Mouse (Mus musculus) brown adipose tissue, adult 24 weeks (tissue): ENCODE data around the gene Ambp. TPM values are rescaled to one million over a fixed set of nuclear protein-coding genes. Genes with fewer than 3 reads are reported as not detected.

ENCODE experiments used
- H3K27ac ChIP-seq: fragments of 200-500 bp; replicated peaks from 2 replicates; pipeline ENCODE4 v1.5.1; 2012; ENCODE audit warnings: low read depth, mild to moderate bottlenecking, low read length
- H3K4me1 ChIP-seq: fragments of 200-500 bp; 2 replicates; pipeline ENCODE4 v1.6.1; 2012; ENCODE audit warnings: low read length, mixed read lengths; ENCODE audit not compliant: control insufficient read depth, insufficient read depth, insufficient read length
- H3K4me3 ChIP-seq: fragments of 200-500 bp; 2 replicates; pipeline ENCODE4 v1.5.1; 2012; ENCODE audit warnings: low read depth, mild to moderate bottlenecking, low read length, moderate library complexity; ENCODE audit not compliant: insufficient read depth
- polyA plus RNA-seq: library from polyadenylated mRNA; stranded (reverse); fragments of >200 nt; gene quantifications from 2 replicates; pipeline ENCODE4 v1.2.4, GENCODE M21; 2012; ENCODE audit not compliant: missing spikeins, insufficient read depth, insufficient read length

The Ambp gene
- polyA plus RNA-seq, 1 experiment, result 2.2 TPM

DNA sequence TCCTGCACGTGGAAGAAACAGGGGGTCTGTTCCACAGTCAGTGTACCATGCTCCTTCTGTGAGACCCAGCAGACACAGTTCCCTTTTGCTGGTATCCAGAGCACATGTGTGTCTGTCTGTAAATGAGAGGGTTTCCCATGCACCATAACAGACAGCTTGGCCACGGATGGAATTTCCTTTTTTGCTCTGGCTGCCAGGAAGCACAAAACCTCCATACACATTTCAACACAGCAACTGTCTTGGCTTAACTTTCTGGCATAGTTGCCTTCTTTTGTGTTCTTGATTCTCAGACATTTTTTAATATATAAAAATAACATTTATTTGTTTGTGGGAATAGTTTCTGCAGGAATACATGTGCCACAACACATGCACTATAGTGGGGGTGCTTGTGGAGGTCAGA lies 997 bp upstream of the Ambp start:
- Histone ChIP-seq H3K27ac (no peak overlapping the region), H3K4me3 (no peak overlapping the region), H3K4me1 (no peaks in the 10 kb centered on the region)

DNA sequence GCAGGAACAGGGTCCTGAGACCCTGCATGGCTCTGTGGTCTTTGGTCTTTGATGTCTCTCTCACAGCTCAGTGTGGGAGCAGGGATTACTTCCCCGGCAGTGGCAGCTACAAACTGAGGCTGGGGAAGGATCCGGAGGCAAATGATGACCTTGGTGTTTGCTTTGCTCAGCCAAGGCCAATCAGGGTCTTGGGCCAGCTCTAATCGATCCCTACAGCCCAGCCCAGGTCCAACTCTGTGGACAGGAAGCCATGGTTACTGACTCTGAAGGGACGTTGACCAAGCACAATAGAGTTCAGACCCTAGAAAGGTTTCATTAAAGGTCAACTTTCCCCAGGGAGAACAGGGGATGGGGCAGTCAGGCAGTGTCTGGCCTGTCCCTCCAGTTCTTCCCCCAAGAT lies 571 bp downstream of the Ambp start:
- Histone ChIP-seq H3K27ac (no peak overlapping the region), H3K4me1 (no peaks in the 10 kb centered on the region), H3K4me3 (no peak overlapping the region)

DNA sequence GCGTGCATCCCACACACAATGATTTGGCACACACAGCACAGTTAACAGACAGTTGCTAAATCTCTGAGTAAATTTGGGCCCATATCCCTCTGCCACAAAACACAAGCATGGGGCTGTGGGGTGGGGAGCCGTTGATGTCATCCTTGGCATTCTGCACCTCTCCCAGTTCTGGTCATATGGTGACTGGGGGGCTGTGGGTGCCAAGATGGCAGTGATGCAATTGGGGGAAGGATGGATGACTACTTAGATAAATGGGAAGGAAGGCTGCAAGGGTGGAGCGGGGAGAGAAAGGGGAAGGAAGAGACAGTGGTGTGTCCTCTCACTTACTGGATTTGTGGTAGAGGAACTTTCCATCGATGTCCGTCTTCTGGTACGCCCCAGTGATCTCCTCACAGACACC lies 3.5 kb downstream of the Ambp start:
- H3K4me1 ChIP-seq, result no peaks in the 10 kb centered on the region
- H3K27ac ChIP-seq, result no peak overlapping the region
- H3K4me3 ChIP-seq, result no peak overlapping the region

DNA sequence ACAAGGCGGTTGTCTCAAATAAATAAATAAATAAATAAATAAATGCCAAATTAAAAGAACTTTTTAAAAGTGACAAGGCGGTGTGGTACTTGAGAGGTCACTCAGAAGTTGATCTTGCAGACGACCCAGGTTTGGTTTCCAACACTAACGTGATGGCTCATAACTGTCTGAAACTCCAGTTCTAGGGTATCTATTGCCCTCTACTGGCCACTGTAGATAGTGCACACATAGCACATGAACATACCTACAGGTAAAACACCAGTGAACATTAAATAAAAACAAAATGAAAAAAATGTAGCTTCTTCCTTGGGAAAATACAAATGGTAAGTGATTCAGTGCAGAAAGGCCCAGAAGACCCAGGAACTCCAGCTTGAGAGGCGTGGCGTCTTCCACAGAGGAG lies 7.3 kb downstream of the Ambp start:
- no peak overlapping the region for H3K27ac ChIP-seq
- H3K4me1 ChIP-seq, result no peaks in the 10 kb centered on the region
- no peak overlapping the region for H3K4me3 ChIP-seq

DNA sequence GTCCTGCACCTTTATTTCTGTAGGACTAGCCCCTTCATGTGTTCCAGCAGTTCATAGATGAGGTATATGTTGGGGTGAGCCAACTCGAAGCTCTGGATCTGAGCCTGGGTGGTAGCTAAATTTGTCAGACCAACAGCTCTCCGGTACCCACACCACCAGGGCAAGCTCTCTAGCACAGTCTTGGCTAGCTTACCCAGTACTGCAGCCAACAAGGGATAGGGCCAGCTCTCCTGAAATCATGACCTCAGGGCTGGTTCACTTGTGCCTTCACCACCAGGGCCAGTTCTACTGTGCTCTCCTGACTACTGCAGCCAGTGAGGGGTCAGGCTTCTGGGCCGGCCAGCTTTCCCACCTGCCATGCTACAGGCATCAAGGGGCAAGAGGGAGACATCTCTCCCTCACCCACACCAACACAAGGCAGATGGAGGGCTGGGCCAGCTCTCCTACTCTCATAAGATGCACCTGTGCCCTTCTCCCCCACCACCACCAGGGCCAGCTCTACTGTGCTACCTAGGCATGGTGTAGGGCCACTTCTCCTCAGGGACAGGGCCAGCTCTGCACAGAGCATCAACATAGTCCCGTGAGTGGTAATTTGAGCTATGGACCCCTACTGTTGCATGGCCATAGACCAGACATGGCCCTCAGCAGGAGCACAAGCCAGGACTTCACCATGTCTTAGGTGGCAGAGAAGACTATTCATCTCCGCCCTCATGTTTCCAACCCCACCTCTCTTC lies 24.5 kb downstream of the Ambp start:
- Histone ChIP-seq H3K27ac (no peak overlapping the region), H3K4me3 (no peak overlapping the region), H3K4me1 (no peaks in the 10 kb centered on the region)

DNA sequence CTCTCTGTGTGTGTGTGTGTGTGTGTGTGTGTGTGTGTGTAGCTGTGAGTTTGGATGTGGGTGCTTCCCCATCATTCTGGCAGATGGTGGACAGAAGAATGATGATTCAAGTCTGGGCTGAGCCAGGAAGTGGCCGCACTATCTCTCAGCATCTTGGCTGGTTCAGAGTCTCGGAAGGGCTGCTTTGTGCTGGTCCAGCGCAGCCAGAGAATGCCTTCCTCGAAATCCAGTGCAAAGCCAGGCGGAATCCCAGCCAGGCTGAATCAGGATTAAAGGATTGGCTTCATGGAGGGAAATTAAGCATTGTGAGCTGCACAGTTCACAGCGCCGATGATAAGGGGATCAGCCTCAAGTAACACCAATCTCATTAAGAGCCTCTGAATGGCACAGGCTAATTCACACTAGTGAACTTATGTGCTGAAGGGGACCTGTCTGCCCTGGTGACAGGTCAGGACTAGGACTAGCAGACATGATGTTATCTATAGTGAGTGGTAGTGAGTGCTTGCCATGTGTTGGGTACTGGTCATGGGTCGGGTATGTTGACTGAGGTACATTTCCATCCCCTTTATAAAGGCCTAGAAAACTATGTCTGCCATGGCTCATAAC lies 29.6 kb downstream of the Ambp start:
- Histone ChIP-seq H3K4me3 (no peak overlapping the region), H3K4me1 (no peaks in the 10 kb centered on the region)

DNA sequence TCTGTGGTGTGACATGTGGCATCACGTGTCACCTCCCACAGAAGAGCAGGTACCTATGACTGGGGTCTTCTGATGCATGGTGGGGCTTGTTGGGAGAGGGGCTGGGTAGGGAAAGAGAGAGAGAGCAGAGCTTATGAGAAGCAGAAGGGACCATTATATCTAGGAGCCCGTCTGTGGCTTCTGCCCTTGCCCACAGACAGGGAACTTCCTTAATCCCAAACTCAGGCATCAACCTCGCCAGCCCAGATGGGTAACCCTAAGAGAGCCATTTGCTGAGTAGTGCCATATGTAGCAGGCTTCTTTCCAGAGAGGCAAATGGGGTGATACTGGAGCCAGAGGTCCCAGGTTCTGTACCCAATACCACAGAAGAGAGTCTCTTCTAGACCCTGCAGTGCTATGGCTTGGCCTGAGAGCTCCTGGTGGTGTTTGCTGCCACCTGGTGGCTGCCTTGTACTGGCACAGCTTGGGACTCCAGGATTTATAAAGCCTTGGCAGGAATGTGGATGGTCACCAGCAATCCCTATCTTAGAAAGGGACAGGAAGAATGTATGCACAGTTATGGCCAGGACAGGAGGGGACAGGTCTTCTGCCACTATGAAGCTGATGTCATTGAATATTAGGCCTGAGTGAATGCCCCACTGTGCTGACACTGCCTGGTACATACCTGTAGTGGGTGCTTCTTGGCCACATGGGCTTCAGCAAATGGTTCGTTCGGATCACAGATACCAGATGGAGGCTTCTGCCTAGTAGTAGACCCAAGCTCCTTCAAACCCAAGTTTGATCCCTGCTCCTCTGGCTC lies 35.8 kb downstream of the Ambp start:
- Histone ChIP-seq H3K27ac (no peak overlapping the region), H3K4me1 (no peaks in the 10 kb centered on the region), H3K4me3 (no peak overlapping the region)

More for the DNA sequence above, 29.6 kb downstream of the Ambp start:
- H3K27ac ChIP-seq, result no peak overlapping the region

DNA sequence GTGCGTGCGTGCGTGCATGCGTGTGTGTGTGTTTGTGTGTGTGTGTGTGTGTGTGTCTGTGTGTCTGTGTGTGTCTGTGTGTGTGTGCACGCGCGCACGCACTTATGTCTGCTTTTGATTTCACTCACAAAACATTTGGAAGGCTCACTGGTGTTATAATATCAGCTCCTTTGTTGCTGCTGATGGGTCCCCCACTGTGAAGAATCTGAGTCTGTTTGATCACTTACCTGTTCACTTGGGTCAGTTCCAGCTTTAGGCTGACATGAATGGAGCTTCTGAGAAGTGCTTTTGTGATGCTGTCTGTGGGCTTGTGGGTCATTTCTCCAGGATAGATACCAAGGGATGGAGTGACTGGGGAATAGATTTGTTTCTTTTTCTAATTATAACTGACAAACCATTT lies 48.9 kb downstream of the Ambp start:
- Histone ChIP-seq H3K27ac (no peak overlapping the region), H3K4me3 (no peak overlapping the region), H3K4me1 (no peaks in the 10 kb centered on the region)

DNA sequence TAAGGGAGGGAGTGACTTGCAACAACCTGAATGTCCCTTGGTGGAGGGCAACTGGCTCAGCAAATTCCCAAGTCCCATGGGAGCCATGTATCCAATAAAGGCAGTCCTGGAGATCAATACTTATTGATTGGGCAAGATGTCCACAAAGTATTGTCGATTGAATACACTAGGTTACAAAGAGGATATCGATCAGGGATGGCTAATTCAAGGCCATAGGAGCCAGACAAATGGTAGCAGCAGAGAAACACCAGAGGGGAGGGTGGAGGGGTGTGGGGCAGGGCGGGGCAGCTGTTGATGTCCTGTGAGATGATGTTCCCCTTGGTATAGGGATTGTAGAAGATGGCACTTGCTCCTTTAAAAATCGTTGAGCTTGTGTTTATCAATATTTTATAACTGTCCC lies 52.6 kb downstream of the Ambp start:
- Histone ChIP-seq H3K27ac (no peak overlapping the region), H3K4me1 (peaks cover 2% of the 10 kb centered on the region; the same call in 1 of the 2 replicates), H3K4me3 (no peak overlapping the region)

DNA sequence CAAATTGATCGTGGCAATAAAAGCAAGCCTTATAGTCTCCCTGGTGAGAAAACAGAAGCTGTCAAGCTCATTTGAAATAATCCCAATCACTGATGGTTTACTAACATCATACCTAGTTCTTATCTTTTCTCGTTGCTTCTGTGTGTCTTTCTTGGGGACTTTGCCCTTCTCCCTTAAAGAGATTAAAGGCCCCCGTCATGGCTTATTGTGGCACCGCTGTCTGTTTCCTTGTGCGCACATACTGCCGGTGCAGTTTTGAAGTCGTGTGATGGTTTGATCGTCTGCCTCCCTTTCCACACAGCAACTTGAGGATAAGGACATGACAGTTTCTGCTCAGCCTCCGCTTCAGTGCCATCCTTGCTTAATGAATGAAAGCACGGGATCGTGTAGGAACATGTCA lies 54.1 kb downstream of the Ambp start:
- peaks cover 2% of the 10 kb centered on the region; the same call in 1 of the 2 replicates for H3K4me1 ChIP-seq
- no peak overlapping the region for H3K27ac ChIP-seq
- no peak overlapping the region for H3K4me3 ChIP-seq

DNA sequence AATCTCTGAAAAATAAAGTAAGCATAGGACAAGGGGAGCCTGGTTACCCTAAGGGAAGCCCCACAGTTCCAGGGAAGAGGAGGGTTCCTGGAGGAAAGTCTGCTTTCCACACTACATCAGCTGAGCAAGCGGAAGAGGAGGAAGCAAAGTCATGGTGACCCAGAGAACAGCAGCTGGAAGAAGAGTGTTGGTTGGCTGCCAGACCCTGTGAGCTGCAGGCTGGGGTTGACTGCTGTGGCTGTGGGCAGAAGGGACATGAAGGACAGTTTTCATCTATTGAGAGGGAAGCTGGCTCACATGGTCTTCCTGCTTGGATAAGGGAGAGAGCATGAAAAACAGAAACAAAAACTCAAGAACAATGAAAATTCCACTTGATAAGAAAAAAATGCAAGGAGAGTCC lies 57.0 kb downstream of the Ambp start:
- H3K27ac ChIP-seq, result no peak overlapping the region
- H3K4me1 ChIP-seq, result peaks cover 2% of the 10 kb centered on the region; the same call in 1 of the 2 replicates
- H3K4me3 ChIP-seq, result no peak overlapping the region

Other genes starting within 250 kb of the Ambp start
- 0.28 and 0.42 TPM in 2 replicates for gene Zfp618, start 189.2 kb downstream of the Ambp start, polyA plus RNA-seq
- gene Kif12, start 17.3 kb upstream of the Ambp start, polyA plus RNA-seq, result not detected in 2 replicates
- 11.7 and 14.9 TPM in 2 replicates for gene Col27a1, start 59.2 kb upstream of the Ambp start, polyA plus RNA-seq
- 282 and 371 TPM in 2 replicates for gene Orm1, start 189.8 kb upstream of the Ambp start, polyA plus RNA-seq
- 24.8 and 28.9 TPM in 2 replicates for gene Orm3, start 201.4 kb upstream of the Ambp start, polyA plus RNA-seq
- gene Orm2, start 207.7 kb upstream of the Ambp start, polyA plus RNA-seq, result 1.3 TPM in 1 of 2 replicates, not detected in the other
- gene Akna, start 248.6 kb upstream of the Ambp start, polyA plus RNA-seq, result 0.95 and 1.5 TPM in 2 replicates